Mouse (Mus musculus) liver, adult 10 weeks (tissue): ENCODE results near the gene Erg28. TPM values are rescaled to one million over a fixed set of nuclear protein-coding genes. Genes with fewer than 3 reads are reported as not detected.

ENCODE experiments used
- polyA plus RNA-seq: library from polyadenylated mRNA; stranded (reverse); fragments of 350-450 nt; fragmentation: Illumina TruSeq; extraction: RNeasy Lipid Tissue Mini Kit (QIAGEN cat#74804); gene quantifications from one replicate; pipeline ENCODE4 v1.2.3, GENCODE M21; 2014; ENCODE audit warnings: low read depth, low replicate concordance

Erg28 gene
- polyA plus RNA-seq: 288 TPM

DNA sequence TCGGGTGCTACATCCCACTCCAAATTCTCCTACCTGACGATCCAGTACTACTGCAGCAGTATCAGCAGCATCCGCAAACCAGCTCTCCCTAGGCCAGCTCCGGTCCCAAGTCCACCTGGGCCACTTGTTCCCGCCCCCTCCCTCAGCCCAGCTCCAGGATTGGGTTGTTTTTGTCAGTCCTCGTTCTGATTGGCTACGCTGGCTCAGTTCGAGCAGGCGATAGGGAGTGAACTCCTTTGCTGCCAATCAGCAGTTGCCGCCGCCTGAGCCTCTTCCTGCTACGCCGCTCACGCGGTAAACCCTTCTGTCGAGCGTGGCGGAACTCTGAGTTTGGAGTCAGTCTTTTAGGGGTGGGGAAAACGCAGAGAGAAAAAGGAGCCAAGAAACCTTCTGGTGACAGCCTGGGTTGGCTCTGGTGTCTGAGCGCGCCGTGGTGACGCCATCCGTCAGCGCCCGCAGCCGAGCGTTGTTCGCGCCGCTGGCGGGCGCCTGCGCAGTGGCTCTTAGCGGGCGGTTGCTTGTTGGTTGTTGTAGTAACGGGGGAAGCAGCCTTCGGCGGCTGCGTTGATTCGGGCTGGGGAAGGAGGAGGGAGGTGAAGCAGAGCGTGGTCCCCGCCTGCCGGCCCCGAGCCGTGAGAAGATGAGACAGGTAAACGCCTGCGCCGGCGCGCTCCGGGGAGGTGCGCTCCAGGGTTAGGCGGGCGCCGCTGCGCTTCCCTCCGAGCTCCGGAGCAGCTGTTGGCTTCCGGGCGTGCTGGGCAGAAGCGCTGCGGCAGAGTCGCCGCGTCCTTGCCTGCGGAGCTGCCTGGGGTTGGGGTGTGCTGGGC is at the start of gene Erg28, which contains the start of gene Ttll5:
Erg28 (minus strand) TSS at position 113 of the 827 bp plus-strand sequence.
Ttll5 (plus strand) TSS at position 222 of the 827 bp plus-strand sequence.

Other genes starting within 250 kb of the Erg28 start
- not detected for gene Jdp2, start 225.5 kb downstream of the Erg28 start, polyA plus RNA-seq
- gene Batf, start 137.9 kb downstream of the Erg28 start, polyA plus RNA-seq: 0.45 TPM
- gene Flvcr2, start 78.0 kb downstream of the Erg28 start, polyA plus RNA-seq: 1.6 TPM
- gene Ttll5, start 109 bp upstream of the Erg28 start, polyA plus RNA-seq: 5.7 TPM